Mouse (Mus musculus): ENCODE results near the gene Alyref2.
"Not testable (repeated sequence)": the region's sequence is repeated elsewhere in the genome, so short reads cannot be mapped to it uniquely, and the experiment has no call there.

The Alyref2 gene

GRCm38 (mm10) chr1:171503250-171503591 is at the start of gene Alyref2:
Alyref2 (plus strand) TSS chr1:171503478.
- DNase-seq (ENCODE audit: low spot score in 2 of 2): peak; percentile 96

DNA sequence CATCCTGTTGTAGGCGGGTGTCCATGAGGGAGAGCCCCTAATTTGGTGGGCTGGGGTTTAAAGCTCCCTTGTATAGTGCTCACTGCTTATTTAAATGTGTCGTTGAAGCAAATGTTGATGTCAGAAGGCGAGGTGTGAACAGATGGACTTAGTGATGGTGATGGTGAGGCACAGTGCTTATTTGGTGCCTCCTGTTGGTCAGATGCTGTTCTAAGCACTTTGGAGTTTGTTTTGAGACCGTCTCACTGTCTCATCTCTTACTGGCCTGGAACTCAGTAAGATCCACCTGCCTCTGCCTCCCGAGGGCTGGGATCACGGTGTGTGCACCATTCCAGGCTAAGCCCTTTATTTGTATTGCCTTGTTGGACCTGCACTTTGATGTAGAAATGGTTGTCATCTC is 48.4 kb upstream of the Alyref2 start:
- no peak for DNase-seq (ENCODE audit: low spot score in 2 of 2)

- no peak for DNase-seq (ENCODE audit: low spot score in 2 of 2)
These were observed 45.7 kb upstream of the Alyref2 start for GRCm38 (mm10) chr1:171457568-171457967.

DNA sequence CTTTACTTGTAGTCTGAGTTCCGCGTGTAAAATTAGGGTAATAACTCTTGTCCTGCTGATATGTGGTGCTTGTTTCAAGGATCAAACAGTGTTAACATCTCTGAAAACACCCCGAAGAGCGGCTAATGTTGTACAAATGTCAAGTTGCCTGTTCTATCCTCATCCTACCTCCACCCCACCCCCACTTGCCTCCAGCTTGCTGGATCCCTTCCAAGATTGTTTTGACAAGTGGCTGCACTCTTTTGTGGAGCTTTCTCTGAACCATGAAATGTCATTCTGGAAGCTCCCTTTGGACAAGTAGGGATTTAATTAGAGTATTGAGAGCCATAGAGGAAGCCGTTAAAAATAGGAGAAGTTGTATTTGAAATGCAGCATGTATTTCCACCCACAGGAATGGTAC is 43.5 kb upstream of the Alyref2 start:
- DNase-seq (ENCODE audit: low spot score in 2 of 2): no peak

DNA sequence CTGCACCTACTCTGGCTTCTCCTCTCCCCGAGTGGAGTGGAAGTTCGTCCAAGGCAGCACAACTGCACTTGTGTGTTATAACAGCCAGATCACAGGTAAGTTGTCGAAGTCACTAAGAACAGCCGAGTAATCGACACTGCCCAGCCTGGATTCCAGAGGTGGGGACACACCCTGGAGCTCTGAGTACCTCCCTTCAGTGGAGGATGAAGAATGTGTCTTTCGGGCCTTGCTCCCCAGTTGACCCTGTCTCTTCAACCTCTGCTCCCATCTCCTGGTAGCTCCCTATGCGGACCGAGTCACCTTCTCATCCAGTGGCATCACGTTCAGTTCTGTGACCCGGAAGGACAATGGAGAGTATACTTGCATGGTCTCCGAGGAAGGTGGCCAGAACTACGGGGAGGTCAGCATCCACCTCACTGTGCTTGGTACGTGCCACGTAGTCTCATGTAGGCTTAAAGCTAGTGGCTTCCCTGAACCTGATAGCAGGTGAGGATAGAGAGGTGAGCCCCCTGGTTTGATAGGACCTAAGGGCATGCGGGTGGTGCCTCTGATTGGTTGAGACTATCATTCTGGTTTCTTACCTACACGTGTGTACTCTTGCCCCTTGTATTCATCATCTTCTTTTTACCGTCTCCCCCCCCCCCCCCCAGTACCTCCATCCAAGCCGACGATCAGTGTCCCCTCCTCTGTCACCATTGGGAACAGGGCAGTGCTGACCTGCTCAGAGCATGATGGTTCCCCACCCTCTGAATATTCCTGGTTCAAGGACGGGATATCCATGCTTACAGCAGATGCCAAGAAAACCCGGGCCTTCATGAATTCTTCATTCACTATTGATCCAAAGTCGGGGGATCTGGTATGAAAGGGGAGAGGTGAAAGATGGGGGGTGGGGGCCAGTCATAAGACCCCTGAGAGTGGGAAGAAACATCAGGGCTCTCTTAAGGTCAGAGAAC is 42.5 kb upstream of the Alyref2 start:
- DNase-seq (ENCODE audit: low spot score in 2 of 2): no peak

DNA sequence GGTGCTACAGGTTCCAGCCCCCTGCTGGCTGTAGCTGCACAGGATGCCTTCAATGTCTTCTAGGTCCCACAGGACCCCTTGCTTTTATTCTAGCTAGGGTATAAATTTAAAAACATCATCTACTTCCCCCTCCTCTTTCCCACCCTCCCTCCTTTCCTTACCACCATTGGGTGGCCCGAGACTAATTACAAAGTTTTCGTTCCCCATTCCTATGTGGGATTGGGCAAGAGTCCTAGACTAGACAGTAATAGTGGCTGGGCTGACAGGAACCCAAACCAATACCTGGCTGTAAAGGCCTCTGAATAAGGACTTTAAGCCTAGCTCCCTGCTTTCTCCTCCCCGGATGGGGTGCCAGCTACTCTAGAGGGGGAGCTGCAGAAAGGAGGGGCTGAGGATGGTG is 40.1 kb upstream of the Alyref2 start:
- no peak for DNase-seq (ENCODE audit: low spot score in 2 of 2)

- no peak for DNase-seq (ENCODE audit: low spot score in 2 of 2)
These were observed 37.4 kb upstream of the Alyref2 start for GRCm38 (mm10) chr1:171465749-171466412.

GRCm38 (mm10) chr1:171466565-171466964 is 36.7 kb upstream of the Alyref2 start:
- no peak for DNase-seq (ENCODE audit: low spot score in 2 of 2)

DNA sequence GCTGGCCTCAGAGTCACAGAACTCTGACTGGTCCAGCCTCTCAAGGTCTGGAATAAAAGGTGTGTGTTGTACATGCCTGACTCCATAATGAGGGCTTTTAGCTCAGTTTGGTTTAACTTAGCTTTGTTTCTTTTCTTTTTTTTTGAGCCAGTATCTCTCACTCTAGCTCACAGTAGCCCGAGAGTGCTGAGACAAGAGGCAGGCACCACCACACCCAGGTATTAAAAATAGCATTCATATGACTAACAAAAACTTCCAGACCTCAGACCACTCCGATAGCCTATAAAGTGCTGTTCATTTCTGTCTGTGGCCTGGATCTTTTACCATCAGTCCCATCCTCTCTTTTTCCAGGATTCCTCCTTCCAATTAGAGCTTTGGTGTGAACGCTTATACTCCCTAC is 33.6 kb upstream of the Alyref2 start:
- no peak for DNase-seq (ENCODE audit: low spot score in 2 of 2)

GRCm38 (mm10) chr1:171470371-171470871 is 32.9 kb upstream of the Alyref2 start:
- peak; percentile 32 to 62 for DNase-seq (ENCODE audit: low spot score in 2 of 2)

GRCm38 (mm10) chr1:171470896-171471295 is 32.4 kb upstream of the Alyref2 start:
- DNase-seq (ENCODE audit: low spot score in 2 of 2): no peak

DNA sequence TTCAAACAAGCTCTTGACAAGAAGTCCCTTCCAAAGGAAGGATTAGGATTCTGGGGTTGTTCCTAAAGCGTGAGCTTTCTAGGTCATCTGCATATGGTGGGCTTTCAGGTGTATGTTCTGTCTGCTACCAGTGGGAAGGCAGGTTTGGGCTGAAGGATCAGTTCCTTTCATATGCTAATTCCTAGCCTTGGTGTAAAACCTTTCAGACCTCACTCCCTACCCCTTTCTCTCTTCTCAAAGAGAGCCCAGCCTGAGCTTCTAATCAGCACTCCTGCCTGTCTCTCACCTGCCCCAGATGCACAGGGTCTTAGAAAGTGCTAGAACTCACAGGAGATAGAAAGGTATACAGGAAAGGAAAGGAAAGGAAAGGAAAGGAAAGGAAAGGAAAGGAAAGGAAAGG is 31.8 kb upstream of the Alyref2 start:
- DNase-seq (ENCODE audit: low spot score in 2 of 2): no peak

- DNase-seq (ENCODE audit: low spot score in 2 of 2): not testable (repeated sequence)
These were observed 31.3 kb upstream of the Alyref2 start for GRCm38 (mm10) chr1:171471941-171472340.

DNA sequence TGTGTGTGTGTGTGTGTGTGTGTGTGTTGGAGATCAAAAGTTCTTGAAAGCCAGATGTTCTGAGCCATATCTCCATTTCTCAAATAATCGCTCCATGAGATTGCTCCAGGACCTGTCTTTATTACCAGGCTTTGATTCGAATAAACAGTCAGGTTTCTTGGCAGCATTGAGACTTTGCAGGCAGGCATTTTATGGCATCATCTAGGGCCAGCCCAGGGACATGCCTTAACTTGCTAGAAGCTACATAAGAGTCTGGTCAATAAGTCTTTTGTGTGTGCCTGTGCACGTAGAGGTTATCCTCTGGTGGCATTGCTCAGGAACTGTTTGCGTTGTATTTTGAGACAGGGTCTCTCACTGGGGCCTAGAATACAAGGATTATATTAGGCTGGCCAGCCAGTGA is 29.8 kb upstream of the Alyref2 start:
- no peak for DNase-seq (ENCODE audit: low spot score in 2 of 2)

DNA sequence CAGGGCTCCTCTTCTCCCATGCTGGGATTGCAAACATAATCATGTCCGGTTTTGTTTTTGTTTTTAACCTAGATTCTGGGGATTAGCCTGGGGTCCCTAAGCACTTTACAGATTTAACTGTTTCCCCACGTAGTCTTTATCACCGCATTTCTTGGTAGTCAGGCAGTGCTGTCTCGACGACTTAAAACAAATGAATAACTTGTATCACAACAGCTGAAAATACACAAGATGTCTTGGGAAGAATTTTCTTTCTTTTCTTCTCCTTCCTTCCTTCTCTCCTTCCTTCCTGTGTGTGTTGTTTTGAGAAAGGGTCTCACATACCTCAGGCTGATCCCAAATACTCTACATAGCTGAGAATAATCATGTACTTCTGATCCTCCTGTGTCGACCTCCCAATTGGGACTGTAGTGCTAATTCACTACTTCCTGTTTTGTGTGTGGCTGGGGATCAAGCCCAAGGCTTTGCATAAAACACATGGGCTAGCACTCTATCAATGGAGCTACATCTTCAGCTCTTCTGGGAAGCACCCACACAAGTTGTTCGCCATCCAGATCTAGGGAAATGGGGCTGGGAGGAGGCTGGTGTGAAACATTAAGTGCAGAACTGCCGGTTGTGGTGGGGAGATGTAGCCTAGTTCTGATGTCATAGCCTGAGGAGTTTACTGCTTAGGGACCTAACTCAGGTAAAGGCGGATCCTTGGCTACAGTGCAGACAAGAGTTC is 29.2 kb upstream of the Alyref2 start:
- no peak for DNase-seq (ENCODE audit: low spot score in 2 of 2)

- DNase-seq (ENCODE audit: low spot score in 2 of 2): no peak
These were observed 26.2 kb upstream of the Alyref2 start for GRCm38 (mm10) chr1:171477123-171477522.

- DNase-seq (ENCODE audit: low spot score in 2 of 2): no peak
These were observed 25.3 kb upstream of the Alyref2 start for GRCm38 (mm10) chr1:171477758-171478545.

- peak; percentile 77 to 84 for DNase-seq (ENCODE audit: low spot score in 2 of 2)
These were observed 24.3 kb upstream of the Alyref2 start for GRCm38 (mm10) chr1:171478968-171479367.

GRCm38 (mm10) chr1:171494241-171494640 is 9.0 kb upstream of the Alyref2 start:
- no peak for DNase-seq (ENCODE audit: low spot score in 2 of 2)

DNA sequence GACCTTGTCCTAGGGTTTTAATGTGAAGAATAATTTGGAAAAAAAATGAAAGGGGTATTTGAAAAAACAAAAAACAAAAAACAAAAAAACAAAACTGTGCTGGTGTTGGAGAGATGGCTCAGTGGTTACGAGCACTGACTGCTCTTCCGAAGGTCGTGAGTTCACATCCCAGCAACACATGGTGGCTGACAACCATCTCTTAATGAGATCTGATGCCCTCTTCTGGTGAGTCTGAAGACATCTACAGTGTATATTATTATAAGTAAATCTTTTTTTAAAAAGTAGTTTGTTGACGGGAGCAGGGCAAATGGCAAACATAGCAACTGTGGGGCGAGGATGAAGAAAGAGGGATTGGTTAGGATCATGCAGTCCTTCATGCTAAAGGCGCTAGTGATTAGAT is 7.9 kb upstream of the Alyref2 start:
- no peak for DNase-seq (ENCODE audit: low spot score in 2 of 2)

DNA sequence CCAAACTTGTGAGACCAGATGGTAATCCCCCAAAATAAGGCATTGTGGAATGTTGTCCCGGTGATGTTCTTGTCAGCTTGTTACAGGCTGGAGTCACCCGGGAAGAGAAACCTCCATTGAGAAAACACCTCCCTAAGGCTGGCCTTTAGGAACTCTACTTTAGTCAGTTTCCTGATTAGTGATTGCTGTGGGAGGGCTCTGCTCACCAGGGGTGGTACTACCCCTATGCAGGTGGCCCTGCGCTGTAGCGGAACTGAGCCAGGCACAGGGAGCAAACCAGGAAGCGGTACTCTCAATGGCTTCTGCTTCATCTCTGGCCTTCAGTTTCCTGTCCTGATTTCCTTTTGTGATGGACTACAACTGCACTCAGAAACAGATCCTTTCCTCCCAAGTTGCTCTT is 3.4 kb upstream of the Alyref2 start:
- no peak for DNase-seq (ENCODE audit: low spot score in 2 of 2)

Data from right cerebral cortex, postnatal 10 days (tissue).